Mouse (Mus musculus) induced T-regulatory cell, adult 2 months (primary cell): ENCODE results near the gene Smurf2.

Source experiments
- DNase-seq: peaks from one replicate; pipeline ENCODE4 v3.0.0-alpha.2; 2012; ENCODE audit warnings: low read depth

Gene Smurf2

DNA sequence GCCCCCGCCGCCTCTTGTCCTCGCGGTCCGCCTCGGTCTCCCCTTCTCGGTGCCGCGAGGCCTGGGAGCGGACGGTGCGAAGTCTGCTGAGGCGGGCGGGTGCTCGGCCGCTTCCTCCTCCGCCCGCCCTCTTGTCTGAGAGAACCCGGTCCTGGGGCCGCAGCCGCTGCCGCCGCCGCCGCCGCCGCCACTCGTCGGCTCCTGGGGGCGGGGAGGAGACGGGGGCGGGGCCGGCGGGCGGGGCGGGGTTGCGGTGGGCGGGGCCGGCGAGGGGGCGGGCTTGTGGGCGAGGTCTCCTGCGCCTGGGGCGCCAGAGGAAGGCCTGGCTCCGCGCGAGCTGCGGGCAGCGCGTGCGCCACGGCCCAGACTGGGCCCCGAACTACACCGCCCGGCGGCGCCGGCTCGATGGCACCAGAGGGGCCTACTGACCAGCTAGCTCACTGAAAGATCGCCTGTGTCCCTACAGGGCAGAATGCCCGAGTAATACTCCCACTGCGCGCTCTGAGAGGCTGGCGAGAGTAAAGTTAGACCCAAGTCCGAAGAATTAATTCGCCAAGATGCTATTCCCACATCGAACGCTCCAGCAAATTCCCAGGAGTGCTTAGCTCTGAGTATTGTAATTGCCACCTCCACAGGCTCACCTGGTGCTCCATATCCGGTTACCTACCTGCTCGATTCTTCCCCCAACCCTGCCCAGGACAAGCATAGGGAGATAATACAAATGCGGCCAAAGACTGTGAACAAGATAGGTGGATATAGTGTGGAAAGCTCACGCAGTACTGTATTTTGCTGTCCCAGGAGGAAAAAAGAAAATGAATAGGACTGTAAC, at the start of gene Smurf2:
TSS of gene Smurf2 (minus strand) at position 165 of the 829 bp plus-strand sequence.
- DNase-seq = peak; percentile 87

GRCm38 (mm10) chr11:106969798-106970197, 49.3 kb upstream of the Smurf2 start:
- DNase-seq = no peak

DNA sequence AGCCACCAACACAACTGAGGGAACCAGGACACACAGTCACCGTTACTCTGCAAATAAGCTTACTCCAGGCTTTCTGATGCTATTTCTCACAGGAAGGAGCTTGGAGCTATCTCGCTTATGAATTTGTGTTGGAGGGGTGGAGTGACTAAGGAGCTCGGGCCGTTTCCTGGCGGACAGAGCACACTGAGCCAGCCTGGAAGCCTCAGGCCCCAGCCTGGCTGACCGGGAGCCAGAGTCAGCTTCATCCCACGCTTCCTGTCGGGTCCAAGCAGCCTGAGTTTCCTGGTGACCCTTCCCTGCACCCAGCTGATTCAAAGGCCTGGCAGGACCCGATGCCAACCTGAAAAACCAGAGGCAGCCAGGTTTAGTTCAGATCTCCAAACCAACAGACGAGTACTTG, 47.1 kb upstream of the Smurf2 start:
- no peak for DNase-seq

DNA sequence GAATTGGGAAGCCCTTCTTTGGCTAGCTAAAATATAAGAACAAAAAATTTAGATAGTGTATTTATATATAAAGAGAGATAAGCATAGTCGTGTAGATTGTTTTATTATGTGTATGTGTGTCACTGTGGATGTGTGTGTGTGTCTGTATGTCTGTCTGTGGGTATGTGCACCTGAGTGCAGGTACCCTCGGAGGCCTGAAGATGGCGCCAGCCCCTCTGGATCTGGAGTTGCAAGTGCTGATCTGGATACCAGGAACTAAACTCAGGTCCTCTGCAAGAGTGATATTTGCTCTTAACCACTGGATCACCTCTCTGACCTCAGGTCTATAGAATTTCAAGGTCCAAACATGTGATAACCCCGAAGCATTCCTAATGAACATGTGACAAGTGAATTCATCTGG, 45.4 kb upstream of the Smurf2 start:
- DNase-seq = no peak

DNA sequence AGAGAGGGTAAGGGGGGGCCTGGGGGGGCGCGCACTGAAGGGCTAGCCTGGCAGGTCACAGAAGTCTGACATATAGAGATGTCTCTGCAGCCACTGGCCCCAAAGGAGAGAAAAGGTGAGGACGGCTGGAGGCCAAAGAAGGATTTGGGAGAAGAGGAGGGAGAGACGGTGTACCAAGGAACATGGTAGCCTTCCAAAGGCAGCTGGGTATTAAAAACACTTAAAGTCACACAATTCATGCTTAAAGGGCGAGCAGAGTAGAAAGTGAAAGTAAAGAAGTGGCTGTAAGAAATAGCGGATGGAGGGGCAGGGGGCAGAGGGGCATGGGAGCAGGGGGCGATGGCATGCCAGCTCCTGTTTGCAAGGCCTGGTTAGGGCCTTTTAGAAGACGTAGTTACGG, 41.8 kb upstream of the Smurf2 start:
- peak; percentile 56 for DNase-seq

DNA sequence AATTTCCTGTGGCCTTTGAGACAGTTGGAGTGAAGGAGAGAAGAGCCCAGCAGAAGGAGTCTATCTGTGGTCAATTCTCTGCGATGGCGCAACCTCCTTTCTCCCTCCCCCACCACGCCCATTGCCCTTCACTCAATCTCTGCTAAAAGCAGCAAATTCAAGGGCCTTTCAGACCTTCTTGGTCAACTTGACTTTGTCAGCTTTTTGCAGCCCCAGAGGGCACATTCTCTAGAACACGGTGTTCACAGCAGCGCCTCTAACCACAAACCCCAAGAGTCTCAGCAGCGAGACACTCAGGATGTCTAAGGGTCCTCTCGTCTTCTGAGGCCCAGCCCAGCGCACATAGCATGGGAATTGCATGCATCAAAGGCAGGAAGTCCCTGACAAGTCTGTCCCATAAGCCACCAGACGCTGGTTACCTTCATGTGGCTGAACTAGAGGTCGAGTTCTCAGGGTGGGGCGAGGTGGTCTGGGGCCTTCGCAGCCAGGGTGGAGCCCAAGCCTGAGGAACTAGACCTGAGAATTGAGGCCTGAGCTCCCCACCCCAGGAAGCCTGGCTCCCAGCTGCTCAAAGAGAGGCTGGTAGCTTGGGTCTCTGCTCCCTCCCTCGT, 41.1 kb upstream of the Smurf2 start:
- DNase-seq = peak; percentile 75

DNA sequence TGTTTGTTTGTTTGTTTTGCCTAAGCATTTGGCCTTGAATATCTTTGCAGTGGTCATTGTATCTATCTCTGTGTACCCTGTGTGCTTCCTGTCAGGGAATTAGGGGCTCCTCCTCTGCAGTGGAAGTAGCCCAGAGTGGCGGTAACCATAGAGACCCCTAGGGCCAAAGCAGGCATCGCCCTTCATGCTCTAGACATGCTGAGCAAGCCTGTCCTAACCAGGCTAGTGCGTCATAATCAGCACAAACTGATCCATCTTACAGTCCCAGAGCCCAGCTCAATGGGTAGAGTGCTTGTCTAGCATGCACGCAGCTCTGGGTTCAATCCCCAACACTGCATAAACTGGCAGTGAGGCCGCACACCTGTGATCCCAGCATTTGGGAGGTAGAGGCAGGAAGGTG, 38.6 kb upstream of the Smurf2 start:
- DNase-seq = no peak

DNA sequence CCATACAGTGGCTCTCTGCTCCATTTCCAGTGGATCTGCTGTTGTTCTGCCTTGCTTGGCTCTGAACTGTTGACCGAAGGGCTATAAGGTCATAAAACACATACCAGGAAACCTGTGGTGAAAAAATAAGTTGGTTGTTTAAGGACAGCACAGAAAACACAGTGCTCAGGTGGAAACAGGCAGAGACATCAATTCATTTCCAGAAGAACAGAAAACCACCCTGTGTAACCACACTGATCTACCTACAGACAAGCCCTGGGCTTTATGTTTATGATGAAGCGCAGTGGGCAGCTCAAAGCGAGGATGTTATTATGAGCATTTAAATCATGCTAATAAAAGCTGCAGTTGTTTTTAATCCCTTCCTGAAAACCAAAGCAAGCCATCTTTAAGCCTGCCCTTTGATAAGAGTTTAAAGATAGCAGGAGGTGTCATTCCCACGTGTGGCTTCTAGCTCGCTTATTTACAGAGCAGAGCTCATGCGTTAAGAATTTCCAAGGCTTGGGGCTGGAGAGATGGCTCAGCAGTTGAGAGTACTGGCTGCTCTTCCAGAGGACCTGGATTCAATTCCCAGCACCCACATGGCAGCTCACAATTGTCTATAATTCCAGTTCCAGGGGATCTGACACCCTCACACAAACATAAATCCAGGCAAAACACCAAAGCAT, 38.0 kb upstream of the Smurf2 start:
- peak; percentile 64 for DNase-seq

- no peak for DNase-seq
Observed at GRCm38 (mm10) chr11:106957271-106957980, 36.9 kb upstream of the Smurf2 start.

- no peak for DNase-seq
Observed at GRCm38 (mm10) chr11:106954566-106954965, 34.1 kb upstream of the Smurf2 start.

DNA sequence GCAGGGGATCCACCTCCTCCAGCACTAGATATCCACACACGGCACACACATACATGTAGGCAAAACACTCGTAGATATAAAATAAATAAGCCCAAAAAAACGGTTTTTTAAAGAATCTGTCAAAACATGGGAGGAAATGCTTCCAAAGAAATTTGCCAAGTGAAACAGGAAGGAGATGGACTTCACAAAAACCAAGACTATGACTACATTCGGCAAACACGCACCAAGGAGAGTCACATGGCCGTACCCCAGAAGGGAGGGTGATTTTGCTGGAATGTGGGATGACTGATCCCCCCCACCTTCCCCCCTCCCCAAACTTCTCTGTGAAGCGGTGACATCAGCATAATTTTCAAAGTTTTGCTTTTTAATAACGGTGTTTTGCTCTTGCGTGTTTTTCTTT, 33.6 kb upstream of the Smurf2 start:
- no peak for DNase-seq

- no peak for DNase-seq
Observed at GRCm38 (mm10) chr11:106937306-106937705, 16.8 kb upstream of the Smurf2 start.

- no peak for DNase-seq
Observed at GRCm38 (mm10) chr11:106930366-106930765, 9.9 kb upstream of the Smurf2 start.

DNA sequence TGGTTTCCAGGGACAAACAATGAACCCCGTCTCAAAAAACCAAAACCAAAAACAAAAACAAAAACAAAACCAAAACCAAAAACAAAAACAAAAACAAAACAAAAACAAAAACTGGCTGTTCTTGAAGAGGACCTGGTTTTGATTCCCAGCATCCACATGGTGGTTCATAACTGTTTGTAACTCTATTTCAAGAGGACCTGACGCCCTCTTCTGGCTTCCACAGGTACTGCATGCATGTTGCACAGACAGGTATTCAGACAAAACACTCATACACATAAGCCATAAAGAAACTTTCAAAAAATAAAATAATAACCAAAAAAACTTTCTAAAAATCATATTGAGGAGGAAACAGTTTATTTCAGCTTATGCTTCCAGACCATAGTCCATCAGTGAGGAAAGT, 8.4 kb upstream of the Smurf2 start:
- peak; percentile 65 for DNase-seq

GRCm38 (mm10) chr11:106927950-106928349, 7.4 kb upstream of the Smurf2 start:
- DNase-seq = no peak

DNA sequence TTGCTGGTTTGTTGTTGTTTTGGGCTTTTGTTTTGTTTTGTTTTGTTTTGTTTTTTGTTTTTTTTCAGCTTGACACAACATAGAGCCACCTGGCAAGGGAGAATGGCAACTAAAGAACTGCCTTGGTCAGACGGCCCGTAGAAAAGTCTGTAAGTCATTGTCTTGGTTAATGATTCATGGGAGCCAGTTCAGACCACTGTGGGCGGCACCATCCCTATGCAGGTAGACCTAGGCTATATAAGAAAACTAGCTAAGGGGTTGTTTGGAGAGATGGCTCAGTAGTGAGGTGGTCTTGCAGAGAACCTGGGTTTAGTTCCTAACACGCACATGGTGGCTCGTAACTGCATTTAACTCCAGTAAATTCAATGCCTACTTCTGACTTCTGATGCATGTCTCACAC, 6.7 kb upstream of the Smurf2 start:
- no peak for DNase-seq

- DNase-seq = no peak
Observed at GRCm38 (mm10) chr11:106926732-106927131, 6.2 kb upstream of the Smurf2 start.

- peak; percentile 60 for DNase-seq
Observed at GRCm38 (mm10) chr11:106919612-106920550, 634 bp downstream of the Smurf2 start.

DNA sequence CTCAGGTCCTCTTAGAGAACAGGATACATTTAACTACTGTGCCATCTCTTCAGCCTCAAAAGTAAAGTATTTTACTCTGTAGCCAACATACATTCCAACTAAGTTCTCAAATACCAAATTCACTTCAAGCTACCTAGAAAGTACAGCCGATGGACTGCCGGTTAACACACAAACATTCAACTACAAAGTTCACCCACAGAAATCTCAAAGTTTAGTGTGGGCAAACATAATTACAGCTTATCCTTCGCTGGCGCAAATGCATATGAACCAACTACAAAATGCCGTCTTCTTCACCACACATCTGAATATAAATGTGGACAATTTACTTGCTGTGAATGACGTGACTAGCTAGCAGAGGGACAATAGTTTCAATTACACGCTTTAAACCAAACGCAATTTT, 1.6 kb downstream of the Smurf2 start:
- peak; percentile 26 for DNase-seq

GRCm38 (mm10) chr11:106911257-106911656, 9.3 kb downstream of the Smurf2 start:
- DNase-seq = peak; percentile 63

DNA sequence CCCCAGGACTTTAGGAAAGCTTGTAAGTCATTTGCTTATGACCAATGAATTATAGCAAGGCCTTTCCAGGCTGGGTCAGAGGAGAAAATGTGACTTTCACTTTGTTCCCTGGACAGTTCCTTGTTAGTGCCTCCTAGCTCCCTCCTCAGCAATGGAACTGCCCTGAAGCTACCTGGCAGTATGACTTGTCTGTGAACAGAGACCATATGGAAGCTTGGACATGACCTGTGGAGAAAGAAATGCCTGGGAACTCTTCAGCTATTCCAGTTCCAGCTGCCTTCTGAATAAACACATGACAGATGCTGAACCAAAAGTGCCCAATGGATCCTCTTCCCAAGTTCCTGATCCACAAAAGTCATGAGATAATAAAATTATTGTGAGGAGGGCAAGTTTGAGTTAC, 12.5 kb downstream of the Smurf2 start:
- no peak for DNase-seq
